Mouse (Mus musculus) cerebellum, adult 11 months (tissue): ENCODE results near the gene Atp5h.

ENCODE experiments used
- DNase-seq: peaks from one replicate; pipeline ENCODE4 v3.0.0; 2022

Atp5h gene

DNA sequence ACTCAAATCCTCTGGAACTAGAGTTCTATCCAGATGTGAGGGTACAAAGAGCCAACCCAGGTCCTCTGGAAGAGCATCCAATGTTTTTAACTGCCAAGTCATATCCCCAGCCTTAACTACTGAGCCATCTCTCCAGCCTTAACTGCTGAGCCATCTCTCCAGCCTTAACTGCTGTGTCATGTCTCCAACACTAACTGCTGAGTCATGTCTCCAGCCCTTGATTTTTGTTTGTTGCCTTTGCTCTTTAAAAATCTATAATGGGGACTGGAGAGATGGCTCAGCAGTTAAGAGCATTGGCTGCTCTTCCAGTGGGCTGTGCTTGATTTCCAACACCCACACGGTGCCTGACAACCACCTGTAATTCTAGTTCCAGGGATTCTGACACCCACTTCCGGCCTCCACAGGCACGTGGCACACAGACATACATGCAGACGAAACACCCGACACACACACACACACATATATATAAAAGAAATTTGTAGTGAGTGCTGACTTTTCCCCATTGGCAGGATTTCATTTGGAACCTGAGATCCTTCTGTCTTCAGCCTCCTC is 17.9 kb upstream of the Atp5h start:
- DNase-seq, result no peak

DNA sequence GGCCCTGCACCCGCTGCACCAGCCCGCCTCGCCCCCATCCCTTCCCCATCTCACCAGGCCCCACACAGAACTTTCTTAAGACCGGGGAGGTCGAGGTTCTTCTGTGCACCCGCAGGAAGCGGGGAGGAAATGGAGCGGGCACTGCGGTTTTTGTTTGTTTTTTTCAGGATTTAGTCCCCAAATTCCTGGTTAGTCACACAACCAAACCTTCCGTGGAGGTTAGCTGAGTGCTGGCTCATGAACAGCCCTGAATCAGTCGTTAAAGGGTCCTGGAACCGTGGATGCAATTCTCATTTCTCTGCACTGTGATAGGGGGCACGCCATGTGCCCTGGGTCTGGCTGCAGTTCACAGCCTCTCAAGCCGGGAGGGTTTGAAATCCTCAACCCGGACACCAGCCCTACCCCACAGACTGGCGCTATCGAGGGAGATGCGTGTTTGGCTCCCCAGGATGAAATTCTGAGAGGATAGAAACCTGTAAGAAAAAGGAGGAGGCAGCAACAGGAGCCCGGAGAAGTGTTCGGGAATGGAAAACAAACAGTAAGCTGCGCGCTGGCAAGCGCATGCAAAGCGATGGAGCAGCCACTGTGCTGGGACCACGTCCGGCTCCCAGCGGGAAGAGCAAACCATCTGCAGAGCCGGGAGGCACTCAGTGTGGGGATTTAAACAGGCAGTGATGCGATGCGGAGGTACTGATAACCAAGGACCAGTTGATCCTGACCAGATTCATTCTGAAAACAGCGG is 16.0 kb upstream of the Atp5h start:
- peak; percentile 68 for DNase-seq

DNA sequence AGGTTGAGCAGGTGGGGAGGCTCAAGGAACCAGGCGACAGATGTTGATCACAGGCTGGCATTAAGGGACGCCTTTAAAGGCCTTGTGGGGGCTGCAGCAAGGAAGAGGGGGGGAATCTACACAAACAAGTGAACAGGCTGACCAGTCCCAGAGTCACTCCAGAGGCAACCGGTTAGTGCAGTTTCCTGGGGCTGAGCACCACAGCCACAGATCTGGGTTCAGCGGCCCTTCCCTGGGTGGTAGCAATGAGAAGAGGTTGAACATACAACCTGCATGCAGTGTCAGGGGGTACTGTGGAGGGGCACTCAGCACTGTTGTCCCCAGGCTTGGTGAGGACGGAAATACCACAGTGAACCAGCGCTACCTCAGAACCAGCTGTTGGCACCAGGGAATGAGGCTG is 13.6 kb upstream of the Atp5h start:
- DNase-seq, result no peak

GRCm38 (mm10) chr11:115432814-115433213 is 13.1 kb upstream of the Atp5h start:
- no peak for DNase-seq

- DNase-seq, result no peak
These were observed 10.8 kb upstream of the Atp5h start for GRCm38 (mm10) chr11:115430561-115430960.

DNA sequence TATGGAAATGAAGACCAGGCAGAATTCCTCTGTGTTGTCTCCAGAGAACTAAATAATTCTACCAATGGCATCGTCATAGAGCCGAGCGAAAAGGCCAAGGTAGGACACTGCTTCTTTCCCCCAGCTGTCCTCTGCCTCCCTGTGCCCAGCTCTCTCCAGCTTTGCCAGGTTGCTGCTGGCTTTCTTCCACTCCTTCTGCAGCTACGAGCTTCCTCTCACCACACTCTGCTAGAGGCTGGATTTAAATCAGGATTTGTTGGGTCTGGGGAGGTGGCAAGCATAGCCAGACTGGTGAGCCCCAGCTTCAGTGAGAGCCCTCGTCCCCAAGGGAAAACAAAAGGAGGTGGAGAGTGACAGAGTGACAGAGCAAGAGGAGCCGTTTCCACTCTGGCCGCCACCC is 9.5 kb upstream of the Atp5h start:
- peak; percentile 43 for DNase-seq

DNA sequence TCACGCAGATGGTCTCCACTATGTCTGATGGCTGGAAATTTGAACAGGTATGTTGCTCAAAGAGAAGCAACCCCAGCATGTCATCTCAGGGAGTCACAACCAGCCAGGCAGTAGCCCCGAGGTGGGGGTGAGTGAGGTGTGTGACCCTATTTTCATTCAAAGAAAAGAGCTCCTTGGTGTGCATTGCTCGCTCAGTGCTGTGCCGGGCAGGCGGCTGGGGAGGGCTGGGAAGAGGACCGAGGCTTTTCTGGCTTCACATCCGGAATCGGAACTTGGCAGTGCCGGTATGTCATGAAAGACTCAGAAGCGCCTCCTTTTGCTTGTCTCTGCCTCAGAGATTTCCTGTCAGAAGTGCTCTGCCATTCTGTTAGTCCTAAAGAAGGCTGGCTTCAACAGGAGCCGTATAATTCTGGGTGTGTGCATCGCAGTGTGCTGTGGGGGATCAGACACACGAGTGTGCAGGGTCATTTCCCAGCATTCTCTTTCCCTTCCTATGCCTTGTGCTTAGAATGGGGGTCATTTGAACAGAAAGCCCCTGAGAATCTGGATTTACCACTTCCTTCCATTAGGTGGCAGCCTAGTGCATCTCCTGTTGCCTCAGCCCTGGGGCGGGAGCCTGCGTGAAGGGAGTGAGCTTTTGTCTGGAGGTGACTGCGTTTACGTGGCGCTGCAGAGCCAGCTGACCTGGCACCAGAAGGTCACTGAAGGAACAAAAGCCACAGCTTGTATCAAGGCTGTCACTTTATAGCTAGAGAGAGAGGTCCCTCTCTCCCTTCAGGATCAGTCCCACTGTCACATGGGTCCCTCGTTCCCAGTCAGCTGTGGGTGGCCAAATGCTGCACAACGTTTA is 7.9 kb upstream of the Atp5h start:
- DNase-seq, result peak; percentile 73

- no peak for DNase-seq
These were observed 5.9 kb upstream of the Atp5h start for GRCm38 (mm10) chr11:115425671-115426070.

GRCm38 (mm10) chr11:115424666-115425065 is 4.9 kb upstream of the Atp5h start:
- DNase-seq, result peak; percentile 7

- no peak for DNase-seq
These were observed 3.3 kb upstream of the Atp5h start for GRCm38 (mm10) chr11:115423091-115423490.

GRCm38 (mm10) chr11:115421972-115422371 is 2.2 kb upstream of the Atp5h start:
- DNase-seq, result no peak

DNA sequence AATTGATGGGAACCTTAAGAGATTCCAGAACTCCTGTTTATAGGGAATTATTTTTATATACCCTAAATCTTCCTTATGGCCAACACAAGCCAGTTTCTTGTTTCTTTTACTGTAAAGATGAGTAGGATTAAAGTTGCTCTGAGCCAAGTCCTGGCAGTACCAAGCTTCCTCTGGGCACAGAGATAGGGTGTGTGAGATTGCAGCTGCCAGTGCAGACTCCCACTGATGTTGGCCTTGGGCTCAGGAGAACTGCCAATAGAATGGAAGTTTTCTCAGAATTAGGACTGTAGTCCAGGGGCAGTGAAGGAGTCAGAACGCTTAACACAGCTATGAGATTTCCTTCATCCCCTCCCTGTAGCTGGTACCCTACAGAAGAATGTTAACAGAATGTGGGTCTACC is 1.6 kb upstream of the Atp5h start:
- no peak for DNase-seq

DNA sequence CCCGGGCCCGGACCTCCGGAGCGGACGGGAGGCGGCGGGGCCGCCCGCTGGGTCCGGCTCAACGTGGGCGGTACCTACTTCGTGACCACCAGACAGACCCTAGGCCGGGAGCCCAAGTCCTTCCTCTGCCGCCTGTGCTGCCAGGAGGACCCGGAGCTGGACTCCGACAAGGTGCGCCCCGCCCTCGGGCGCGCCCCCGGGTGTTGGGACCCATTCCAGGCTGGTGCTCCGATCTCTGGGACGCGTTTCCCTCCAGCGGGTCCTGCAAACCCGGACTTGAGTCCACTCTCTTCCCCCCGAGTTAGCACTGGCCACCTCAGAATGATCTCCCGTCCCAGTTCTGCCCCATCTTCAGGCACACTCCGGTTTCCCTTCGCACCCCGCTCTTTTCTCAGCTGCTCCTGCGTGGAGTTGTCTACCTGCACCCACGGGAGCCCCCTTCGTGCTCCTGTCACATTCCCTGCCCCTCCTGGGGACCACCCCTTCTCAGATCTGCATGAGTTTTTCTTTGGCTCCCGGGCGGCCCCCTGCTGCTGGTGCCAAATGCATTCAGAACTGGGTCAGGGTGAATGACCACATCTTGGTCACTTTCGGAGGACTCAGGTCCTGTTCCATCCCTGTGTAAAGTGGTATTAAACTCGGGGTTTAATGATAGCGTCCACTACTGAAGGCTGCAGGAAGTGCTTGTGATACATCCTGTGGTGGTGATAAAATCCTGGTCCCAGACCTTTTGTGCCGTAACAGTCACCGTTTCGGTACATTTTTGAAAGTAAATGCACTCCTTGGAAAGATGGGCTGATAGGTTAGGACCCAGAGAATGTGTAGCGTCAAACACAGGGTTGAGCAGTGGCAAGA is 801 bp upstream of the Atp5h start:
- peak; percentile 75 for DNase-seq

DNA sequence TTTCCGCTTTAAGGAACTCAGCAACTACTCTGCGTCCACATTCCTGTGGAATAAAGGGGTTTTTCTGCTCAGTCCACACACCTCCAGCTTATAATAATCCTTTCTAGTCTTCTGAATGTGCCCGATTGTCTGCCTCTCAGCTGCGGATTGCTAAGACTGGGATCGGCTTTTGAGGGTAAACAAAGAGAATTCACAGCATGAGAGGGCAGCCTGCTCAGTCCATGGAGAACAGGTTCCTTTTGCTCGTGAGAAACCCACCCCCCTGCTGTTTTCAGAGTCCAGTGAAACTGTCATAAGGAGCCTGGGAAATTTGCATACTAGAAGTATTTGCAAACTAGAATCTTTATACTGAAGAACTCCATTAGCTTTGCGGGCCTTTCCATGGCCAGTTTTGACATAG is 10.2 kb downstream of the Atp5h start:
- DNase-seq, result no peak

DNA sequence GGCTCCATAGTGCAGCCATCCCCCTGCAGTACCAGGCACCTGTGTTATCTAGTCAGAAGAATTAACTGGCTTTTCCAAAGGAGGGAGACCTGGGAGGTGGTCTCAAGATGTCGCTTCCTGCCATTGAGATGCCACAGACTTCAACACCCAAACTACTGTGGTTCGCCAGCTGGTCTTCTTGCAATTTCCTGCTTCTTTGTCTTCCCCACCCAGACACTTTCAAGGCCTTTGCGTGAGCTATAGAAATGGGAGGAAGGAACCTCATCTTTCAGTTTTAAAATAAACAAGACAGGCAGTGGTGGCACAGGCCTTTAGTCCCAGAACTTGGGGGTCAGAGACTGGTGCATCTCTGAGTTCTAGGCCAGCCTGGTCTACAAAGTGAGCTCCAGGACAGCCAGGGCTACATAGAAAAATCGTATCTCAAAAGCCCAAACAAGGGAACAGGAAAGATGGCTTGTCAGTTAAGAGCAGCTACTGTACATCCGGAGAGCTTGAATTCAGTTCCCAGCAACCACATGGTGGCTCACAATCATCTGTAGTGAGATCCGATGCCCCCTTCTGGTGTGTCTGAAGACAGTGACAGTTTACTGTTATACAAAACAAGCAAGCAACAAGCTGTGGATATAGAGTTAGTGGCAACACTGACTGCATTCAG is 11.4 kb downstream of the Atp5h start:
- DNase-seq, result no peak

DNA sequence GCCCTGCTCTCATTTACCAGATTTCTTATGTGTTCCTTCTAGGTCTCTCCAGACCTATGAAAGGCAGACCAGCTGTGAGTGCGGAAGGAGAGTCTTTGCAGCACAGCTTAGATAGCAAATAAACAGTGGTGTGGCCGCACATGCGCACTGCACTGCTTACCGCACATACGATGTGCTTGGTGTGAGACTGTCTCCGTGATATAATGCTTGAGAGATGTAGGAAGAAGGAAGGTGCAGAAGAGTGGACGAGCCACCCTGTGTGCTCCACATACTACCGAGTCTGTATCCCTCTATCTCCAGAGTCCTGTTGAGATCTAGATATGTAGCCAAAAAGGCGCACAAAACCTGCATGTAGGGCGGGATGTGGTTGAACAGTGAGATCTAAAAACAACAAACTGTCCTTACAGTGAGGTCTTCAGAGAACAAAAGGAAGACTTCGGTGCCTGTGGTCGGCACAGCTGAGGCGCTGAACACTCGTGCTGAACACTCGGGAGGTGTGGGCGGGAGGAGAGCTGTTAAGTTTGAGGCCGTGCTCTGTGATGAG is 12.8 kb downstream of the Atp5h start:
- DNase-seq, result no peak

DNA sequence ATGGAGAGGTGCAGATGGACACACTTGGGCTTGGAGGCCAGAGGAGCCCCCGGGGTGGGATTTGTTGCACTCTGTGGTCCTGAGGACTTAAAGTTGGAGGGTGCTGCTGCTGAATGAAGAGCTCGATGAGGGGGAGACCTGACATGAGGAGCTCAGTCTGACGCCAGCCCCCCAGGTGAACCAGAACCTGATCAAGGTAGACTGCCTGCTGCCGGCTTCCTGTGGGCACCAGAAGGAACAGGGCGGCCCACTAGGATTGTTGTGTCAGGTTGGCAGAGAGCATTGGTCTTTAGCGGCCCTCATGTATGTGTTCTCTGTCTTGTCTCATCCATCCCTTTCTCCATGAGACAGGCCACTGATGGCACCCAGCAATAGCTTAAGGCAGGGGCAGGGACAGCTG is 14.0 kb downstream of the Atp5h start:
- DNase-seq, result no peak

- peak; percentile 85 for DNase-seq
These were observed 16.2 kb downstream of the Atp5h start, which contains the start of gene Mrpl58 for GRCm38 (mm10) chr11:115403338-115404124. Gene Mrpl58, plus strand, starts transcription at chr11:115403752.

DNA sequence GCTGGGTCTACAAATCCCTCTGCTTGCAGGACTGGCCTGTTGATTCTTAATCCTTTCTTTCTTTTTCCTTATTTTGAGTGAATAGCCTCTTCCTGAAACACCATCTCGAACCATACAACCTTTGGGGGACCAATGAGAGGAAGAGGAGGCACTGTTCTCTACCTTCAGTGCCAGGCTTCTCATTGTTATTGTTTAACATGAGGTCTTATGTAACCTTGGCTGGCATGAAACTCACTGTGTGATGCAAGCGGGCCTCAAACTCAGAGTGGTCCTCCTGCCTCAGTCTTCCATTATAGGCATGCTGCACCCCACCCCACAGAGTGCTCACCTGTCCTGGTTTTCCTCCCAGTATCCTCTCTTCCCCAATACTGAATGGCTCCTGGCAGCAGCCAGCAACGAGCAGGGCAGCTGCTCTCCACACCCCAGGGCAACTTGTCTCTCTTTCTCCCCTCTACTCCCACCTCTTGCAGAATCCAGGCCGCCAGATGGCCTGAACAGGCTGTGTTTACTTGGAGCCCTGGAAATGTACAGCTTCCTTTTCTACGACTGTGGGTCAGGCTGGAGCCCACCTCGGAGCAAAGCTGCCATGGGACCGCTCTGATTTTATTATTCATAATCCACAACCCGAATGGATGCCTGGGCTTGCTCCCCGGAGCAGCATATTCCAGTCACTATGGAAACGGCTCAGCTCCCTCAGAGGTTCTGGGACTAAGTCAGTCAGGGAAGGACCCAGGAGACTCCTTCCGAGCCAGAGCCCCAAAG is 19.0 kb downstream of the Atp5h start:
- peak; percentile 73 for DNase-seq

- DNase-seq, result no peak
These were observed 19.6 kb downstream of the Atp5h start for GRCm38 (mm10) chr11:115400126-115400525.
